Mouse (Mus musculus) limb, embryonic 15.5 days (tissue): ENCODE measurements around the gene Tmem126b. TPM values are rescaled to one million over a fixed set of nuclear protein-coding genes. Genes with fewer than 3 reads are reported as not detected.

Experiments used
- polyA plus RNA-seq: library from polyadenylated mRNA; unstranded; fragments of >200 nt; fragmentation: Nextera tagmentation; extraction: Ambion mirVana; gene quantifications from 2 replicates; pipeline ENCODE4 v1.2.1, GENCODE M21; 2015

The Tmem126b gene
- polyA plus RNA-seq, 1 experiment from 2014 or later, result 34.1 TPM

Other genes starting within 250 kb of the Tmem126b start
- not detected in 2 replicates for gene Ccdc83, start 210.2 kb downstream of the Tmem126b start, polyA plus RNA-seq
- gene Sytl2, start 173.7 kb downstream of the Tmem126b start, polyA plus RNA-seq, result 15.0 and 19.8 TPM in 2 replicates
- 0.69 and 1.5 TPM in 2 replicates for gene Ccdc89, start 49.4 kb downstream of the Tmem126b start, polyA plus RNA-seq
- gene Crebzf, start 33.3 kb downstream of the Tmem126b start, polyA plus RNA-seq, result 18.7 and 31.9 TPM in 2 replicates
- 80.0 and 87.4 TPM in 2 replicates for gene Tmem126a, start 18.8 kb downstream of the Tmem126b start, polyA plus RNA-seq
- 7.6 TPM in 2 replicates for gene Dlg2, start 671 bp upstream of the Tmem126b start, polyA plus RNA-seq